Mouse (Mus musculus): ENCODE measurements at regions not wholly inside any gene's neighbourhood (a gene's known extent, or its start where the extent isn't known, plus 50 kb on each side); places are given as distances from the start of the nearest gene placed in this dataset.

GRCm38 (mm10) chr17:52351293-52351692 lies 251.2 kb upstream of the Kcnh8 start:
- Histone ChIP-seq H3K27ac (replicated peaks; ENCODE audit: insufficient read depth, low read depth, low read length) (no peak overlapping the region), H3K36me3 (ENCODE audit: control insufficient read depth, insufficient read depth, low read length) (no peaks in the 10 kb centered on the region), H3K27me3 (ENCODE audit: control insufficient read depth, insufficient read depth, low read length) (no peaks in the 10 kb centered on the region), H3K9ac (ENCODE audit: low read depth, low read length) (no peak overlapping the region), H3K4me3 (ENCODE audit: insufficient read depth, low read depth, low read length) (no peak overlapping the region), H3K4me1 (ENCODE audit: control insufficient read depth, insufficient read depth, low read length) (no peaks in the 10 kb centered on the region), H3K79me2 (ENCODE audit: control insufficient read depth, insufficient read depth, low read length) (no peaks in the 10 kb centered on the region)
- 81% methylated on average over 8 of the region's 8 CpGs for WGBS
- no peak for DNase-seq (ENCODE audit: extremely low read depth, low read depth, low spot score)
- TF ChIP-seq CTCF (IDR thresholded peaks at IDR 0.05; ENCODE audit: low read depth, low read length), result no peak
- no peak for TF ChIP-seq POLR2A (IDR thresholded peaks at IDR 0.05; ENCODE audit: extremely low read depth, insufficient read depth, low read length)

GRCm38 (mm10) chr17:52350696-52351095 lies 251.8 kb upstream of the Kcnh8 start:
- Histone ChIP-seq H3K4me3 (ENCODE audit: insufficient read depth, low read depth, low read length) (no peak overlapping the region), H3K4me1 (ENCODE audit: control insufficient read depth, insufficient read depth, low read length) (no peaks in the 10 kb centered on the region), H3K9ac (ENCODE audit: low read depth, low read length) (no peak overlapping the region), H3K27ac (replicated peaks; ENCODE audit: insufficient read depth, low read depth, low read length) (no peak overlapping the region), H3K79me2 (ENCODE audit: control insufficient read depth, insufficient read depth, low read length) (no peaks in the 10 kb centered on the region), H3K36me3 (ENCODE audit: control insufficient read depth, insufficient read depth, low read length) (no peaks in the 10 kb centered on the region), H3K27me3 (ENCODE audit: control insufficient read depth, insufficient read depth, low read length) (no peaks in the 10 kb centered on the region)
- DNase-seq (ENCODE audit: extremely low read depth, low read depth, low spot score), result no peak
- TF ChIP-seq POLR2A (IDR thresholded peaks at IDR 0.05; ENCODE audit: extremely low read depth, insufficient read depth, low read length), result no peak
- TF ChIP-seq CTCF (IDR thresholded peaks at IDR 0.05; ENCODE audit: low read depth, low read length), result no peak

- 67% methylated on average over 5 of the region's 5 CpGs for WGBS
These were observed 252.6 kb upstream of the Kcnh8 start for GRCm38 (mm10) chr17:52349872-52350271.

GRCm38 (mm10) chr17:52348481-52349083 lies 253.9 kb upstream of the Kcnh8 start:
- TF ChIP-seq CTCF (IDR thresholded peaks at IDR 0.05; ENCODE audit: low read depth, low read length) (no peak), POLR2A (IDR thresholded peaks at IDR 0.05; ENCODE audit: extremely low read depth, insufficient read depth, low read length) (no peak)
- Histone ChIP-seq H3K36me3 (ENCODE audit: control insufficient read depth, insufficient read depth, low read length) (no peaks in the 10 kb centered on the region), H3K9ac (ENCODE audit: low read depth, low read length) (no peak overlapping the region), H3K4me1 (ENCODE audit: control insufficient read depth, insufficient read depth, low read length) (no peaks in the 10 kb centered on the region), H3K27ac (replicated peaks; ENCODE audit: insufficient read depth, low read depth, low read length) (no peak overlapping the region), H3K79me2 (ENCODE audit: control insufficient read depth, insufficient read depth, low read length) (no peaks in the 10 kb centered on the region), H3K27me3 (ENCODE audit: control insufficient read depth, insufficient read depth, low read length) (no peaks in the 10 kb centered on the region), H3K4me3 (ENCODE audit: insufficient read depth, low read depth, low read length) (no peak overlapping the region)
- 57% methylated on average over 8 of the region's 8 CpGs for WGBS
- DNase-seq (ENCODE audit: extremely low read depth, low read depth, low spot score), result no peak

More at GRCm38 (mm10) chr17:52349872-52350271, 252.6 kb upstream of the Kcnh8 start:
- no peak for TF ChIP-seq POLR2A (IDR thresholded peaks at IDR 0.05; ENCODE audit: extremely low read depth, insufficient read depth, low read length)
- TF ChIP-seq CTCF (IDR thresholded peaks at IDR 0.05; ENCODE audit: low read depth, low read length), result no peak
- H3K27ac ChIP-seq (replicated peaks; ENCODE audit: insufficient read depth, low read depth, low read length), result no peak overlapping the region
- no peak for DNase-seq (ENCODE audit: extremely low read depth, low read depth, low spot score)
- H3K27me3 ChIP-seq (ENCODE audit: control insufficient read depth, insufficient read depth, low read length), result no peaks in the 10 kb centered on the region
- no peaks in the 10 kb centered on the region for H3K79me2 ChIP-seq (ENCODE audit: control insufficient read depth, insufficient read depth, low read length)
- H3K4me1 ChIP-seq (ENCODE audit: control insufficient read depth, insufficient read depth, low read length), result no peaks in the 10 kb centered on the region
- no peak overlapping the region for H3K9ac ChIP-seq (ENCODE audit: low read depth, low read length)
- no peak overlapping the region for H3K4me3 ChIP-seq (ENCODE audit: insufficient read depth, low read depth, low read length)
- no peaks in the 10 kb centered on the region for H3K36me3 ChIP-seq (ENCODE audit: control insufficient read depth, insufficient read depth, low read length)

- Histone ChIP-seq H3K4me1 (ENCODE audit: control insufficient read depth, insufficient read depth, low read length) (no peaks in the 10 kb centered on the region), H3K36me3 (ENCODE audit: control insufficient read depth, insufficient read depth, low read length) (no peaks in the 10 kb centered on the region), H3K27ac (replicated peaks; ENCODE audit: insufficient read depth, low read depth, low read length) (no peak overlapping the region), H3K79me2 (ENCODE audit: control insufficient read depth, insufficient read depth, low read length) (no peaks in the 10 kb centered on the region), H3K9ac (ENCODE audit: low read depth, low read length) (no peak overlapping the region), H3K4me3 (ENCODE audit: insufficient read depth, low read depth, low read length) (no peak overlapping the region), H3K27me3 (ENCODE audit: control insufficient read depth, insufficient read depth, low read length) (no peaks in the 10 kb centered on the region)
- no peak for DNase-seq (ENCODE audit: extremely low read depth, low read depth, low spot score)
- WGBS, result 46% methylated on average over 1 of the region's 1 CpGs
- TF ChIP-seq POLR2A (IDR thresholded peaks at IDR 0.05; ENCODE audit: extremely low read depth, insufficient read depth, low read length) (no peak), CTCF (IDR thresholded peaks at IDR 0.05; ENCODE audit: low read depth, low read length) (no peak)
These were observed 281.9 kb upstream of the Kcnh8 start for GRCm38 (mm10) chr17:52320586-52320985.

- WGBS, result 72% methylated on average over 3 of the region's 3 CpGs
- no peak overlapping the region for H3K4me3 ChIP-seq (ENCODE audit: insufficient read depth, low read depth, low read length)
- H3K36me3 ChIP-seq (ENCODE audit: control insufficient read depth, insufficient read depth, low read length), result no peaks in the 10 kb centered on the region
- no peak for DNase-seq (ENCODE audit: extremely low read depth, low read depth, low spot score)
- TF ChIP-seq CTCF (IDR thresholded peaks at IDR 0.05; ENCODE audit: low read depth, low read length) (no peak), POLR2A (IDR thresholded peaks at IDR 0.05; ENCODE audit: extremely low read depth, insufficient read depth, low read length) (no peak)
- no peaks in the 10 kb centered on the region for H3K4me1 ChIP-seq (ENCODE audit: control insufficient read depth, insufficient read depth, low read length)
- H3K27ac ChIP-seq (replicated peaks; ENCODE audit: insufficient read depth, low read depth, low read length), result no peak overlapping the region
- no peaks in the 10 kb centered on the region for H3K27me3 ChIP-seq (ENCODE audit: control insufficient read depth, insufficient read depth, low read length)
- H3K79me2 ChIP-seq (ENCODE audit: control insufficient read depth, insufficient read depth, low read length), result no peaks in the 10 kb centered on the region
- no peak overlapping the region for H3K9ac ChIP-seq (ENCODE audit: low read depth, low read length)
These were observed 285.5 kb upstream of the Kcnh8 start for GRCm38 (mm10) chr17:52316976-52317375.
